Comparison of ENCODE assay signal across 8 mouse cellular contexts in genomic region chr1:23061614-23062373, GRCm38 (mm10). TPM values are rescaled to one million over a fixed set of nuclear protein-coding genes. Genes with fewer than 3 reads are reported as not detected.
DNase-seq lines count a peak whose midpoint lies in the region; ATAC-seq lines count a peak whose summit lies in the region.

No protein-coding gene starts in this region.

- no peaks in the 10 kb centered on the region for H3K4me1 ChIP-seq in intestine, embryonic 16.5 days (ENCODE audit: control insufficient read depth, insufficient read depth, low read length)
- no peaks in the 10 kb centered on the region for H3K4me1 ChIP-seq in limb, embryonic 12.5 days (replicated peaks)
- no peaks in the 10 kb centered on the region for H3K4me1 ChIP-seq in midbrain, embryonic 15.5 days

- 0 out of 2 replicates have a peak overlapping the region, but pooled peaks have one; percentile 6 for H3K4me2 ChIP-seq in intestine, embryonic 16.5 days (ENCODE audit: low read depth, low read length)
- no peak overlapping the region for H3K4me2 ChIP-seq in limb, embryonic 12.5 days
- H3K4me2 ChIP-seq in midbrain, embryonic 15.5 days: no peak overlapping the region

- H3K36me3 ChIP-seq in intestine, embryonic 16.5 days (ENCODE audit: control insufficient read depth, insufficient read depth, low read length): no peaks in the 10 kb centered on the region
- H3K36me3 ChIP-seq in limb, embryonic 12.5 days: no peaks in the 10 kb centered on the region
- H3K36me3 ChIP-seq in midbrain, embryonic 15.5 days (replicated peaks): no peaks in the 10 kb centered on the region

- ATAC-seq in intestine, embryonic 16.5 days: peak; percentile 86
- peak; percentile 98 for ATAC-seq in limb, embryonic 12.5 days (ENCODE audit: insufficient number of reproducible peaks, insufficient read depth, low FRiP score, low TSS enrichment, low read depth)
- ATAC-seq in midbrain, embryonic 15.5 days (replicated peaks): peak; percentile 98
- ATAC-seq in activated CD4-positive, CD25-positive, alpha-beta regulatory T cell, adult 4 months: no peak

- H3K9ac ChIP-seq in intestine, embryonic 16.5 days (ENCODE audit: low read depth, low read length): no peak overlapping the region
- no peak overlapping the region for H3K9ac ChIP-seq in limb, embryonic 12.5 days (replicated peaks)
- H3K9ac ChIP-seq in midbrain, embryonic 15.5 days: no peak overlapping the region

- H3K9me3 ChIP-seq in intestine, embryonic 16.5 days (ENCODE audit: control insufficient read depth, low read length): no peaks in the 10 kb centered on the region
- H3K9me3 ChIP-seq in limb, embryonic 12.5 days: no peaks in the 10 kb centered on the region
- H3K9me3 ChIP-seq in midbrain, embryonic 15.5 days: no peaks in the 10 kb centered on the region

- no peak overlapping the region for H3K4me3 ChIP-seq in intestine, embryonic 16.5 days (ENCODE audit: low read length)
- H3K4me3 ChIP-seq in limb, embryonic 12.5 days (replicated peaks): no peak overlapping the region
- H3K4me3 ChIP-seq in midbrain, embryonic 15.5 days: no peak overlapping the region

- H3K27me3 ChIP-seq in intestine, embryonic 16.5 days (replicated peaks; ENCODE audit: control insufficient read depth, insufficient read depth, low read length): no peaks in the 10 kb centered on the region
- no peaks in the 10 kb centered on the region for H3K27me3 ChIP-seq in limb, embryonic 12.5 days
- H3K27me3 ChIP-seq in midbrain, embryonic 15.5 days (replicated peaks): no peaks in the 10 kb centered on the region

- WGBS in intestine, embryonic 16.5 days: 23% methylated on average over 14 of the region's 14 CpGs
- 25% methylated on average over 14 of the region's 14 CpGs for WGBS in limb, embryonic 12.5 days
- WGBS in midbrain, embryonic 15.5 days: 29% methylated on average over 14 of the region's 14 CpGs

- peak; percentile 13 for DNase-seq in urinary bladder, postnatal 14 days (ENCODE audit: low spot score)
- no peak for DNase-seq in urinary bladder, postnatal 10 days (ENCODE audit: low spot score)
- DNase-seq in embryo, embryonic 10 days (ENCODE audit: low spot score): peak; percentile 92
- DNase-seq in gonadal fat pad, adult 2 months (ENCODE audit: low read depth): peak; percentile 5

- H3K27ac ChIP-seq in intestine, embryonic 16.5 days (ENCODE audit: low read length): no peak overlapping the region
- no peak overlapping the region for H3K27ac ChIP-seq in limb, embryonic 12.5 days
- no peak overlapping the region for H3K27ac ChIP-seq in midbrain, embryonic 15.5 days

RNA-seq across cellular contexts. Expression of gene 4933415F23Rik, which starts 40.3 kb away (rescaled TPM):
- polyA plus RNA-seq in gonadal fat pad, adult 2 months (2012; rRNA removed): 1.8 and 2.8 TPM in 2 replicates
- not detected in 2 replicates for polyA plus RNA-seq in intestine, embryonic 16.5 days (2015; fragmentation: Nextera tagmentation; extraction: Ambion mirVana)
- not detected in 2 replicates for polyA plus RNA-seq in limb, embryonic 12.5 days (2016; fragmentation: Nextera tagmentation; extraction: Ambion mirVana)
- not detected in 2 replicates for polyA plus RNA-seq in midbrain, embryonic 15.5 days (2015; fragmentation: Nextera tagmentation; extraction: Ambion mirVana)
- not detected for polyA plus RNA-seq in activated CD4-positive, CD25-positive, alpha-beta regulatory T cell, adult 4 months (2017; shearing (Covaris generic))
